Mouse (Mus musculus): Measurements from ENCODE around the gene Rps15. TPM values are rescaled to one million over a fixed set of nuclear protein-coding genes. Genes with fewer than 3 reads are reported as not detected.

The Rps15 gene
- polyA plus RNA-seq, 1 experiment from 2014 or later = 527 TPM

DNA sequence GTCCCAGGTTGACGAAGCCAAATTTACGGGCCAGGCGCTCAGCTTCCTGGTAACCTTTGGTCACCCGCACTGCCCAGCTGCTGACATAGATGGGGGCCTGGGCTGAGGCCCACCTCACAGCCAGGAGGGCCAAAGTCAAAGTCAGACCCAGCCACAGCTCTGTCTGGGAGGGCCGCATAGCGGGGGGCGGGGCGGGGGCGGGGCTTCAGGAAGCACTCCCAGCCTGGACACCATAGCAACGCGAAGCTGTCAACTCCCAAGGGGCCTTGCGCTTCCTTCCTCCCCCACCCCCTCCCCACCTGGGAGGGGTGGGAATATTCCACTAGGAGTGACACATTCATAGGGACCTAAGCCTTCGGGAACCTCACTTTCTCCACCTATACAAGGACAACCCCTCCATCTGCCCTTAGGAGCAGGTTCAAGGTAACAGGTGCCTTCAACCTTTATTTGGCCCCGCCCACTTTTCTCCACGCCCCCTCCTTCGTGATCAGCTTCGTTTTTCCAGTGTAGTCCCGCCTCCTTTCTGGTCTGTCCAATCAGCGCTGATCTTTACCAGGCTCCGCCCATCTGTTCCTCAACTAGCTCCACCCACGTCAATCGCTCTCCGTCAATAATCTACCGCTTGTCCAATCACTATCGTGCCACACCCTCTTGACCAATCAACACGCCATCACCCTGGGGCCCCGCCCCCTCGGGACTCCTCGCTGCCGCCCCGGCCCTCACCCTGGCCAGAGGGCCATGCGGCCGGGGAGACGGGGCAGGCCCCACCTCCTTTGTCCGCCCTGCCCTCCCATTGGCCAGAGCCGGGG, 37.2 kb downstream of the Rps15 start, which contains the start of the genes Pcsk4 and Reep6:
Gene Pcsk4, minus strand, starts transcription at position 226 of the 809 bp plus-strand sequence.
Gene Reep6, plus strand, starts transcription at position 681 of the 809 bp plus-strand sequence.
- Histone ChIP-seq H3K4me2 (ENCODE audit: low read length) (peak within 1 kb of the TSS; percentile 95), H3K4me1 (ENCODE audit: control insufficient read depth, insufficient read depth, low read depth, low read length) (peaks cover 8% of the 10 kb centered on the region), H3K9ac (ENCODE audit: low read depth, low read length) (peak within 1 kb of the TSS; percentile 66), H3K9me3 (ENCODE audit: control insufficient read depth, low read length) (no peaks in the 10 kb centered on the region), H3K36me3 (ENCODE audit: control insufficient read depth, insufficient read depth, low read length) (no peaks in the 10 kb centered on the region), H3K27ac (ENCODE audit: low read depth, low read length) (no peak within 1 kb of the TSS), H3K4me3 (ENCODE audit: low read length) (peak within 1 kb of the TSS; percentile 59), H3K27me3 (replicated peaks; ENCODE audit: control insufficient read depth, insufficient read depth, low read length) (no peaks in the 10 kb centered on the region)
- peak; percentile 95 for ATAC-seq
- 5% methylated on average over 36 of the region's 36 CpGs for WGBS

DNA sequence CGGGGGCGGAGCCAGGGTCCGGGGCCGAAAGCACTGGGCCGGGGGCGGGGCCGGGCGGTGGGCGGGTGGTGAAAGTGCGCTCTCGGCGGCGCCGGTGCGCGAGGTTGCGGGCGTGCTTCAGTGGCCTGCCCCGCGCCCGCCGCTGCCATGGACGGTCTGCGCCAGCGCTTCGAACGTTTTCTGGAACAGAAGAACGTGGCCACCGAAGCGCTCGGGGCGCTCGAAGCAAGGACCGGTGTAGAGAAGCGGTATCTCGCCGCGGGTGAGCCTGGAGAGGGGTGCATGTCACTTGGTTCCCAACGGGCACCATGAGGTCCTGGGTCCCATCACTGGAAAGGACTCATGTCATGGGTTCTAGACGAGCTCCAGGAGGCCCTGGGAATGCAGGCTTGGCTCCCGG, 37.8 kb downstream of the Rps15 start:
- peak overlapping the region; percentile 66 for H3K9ac ChIP-seq (ENCODE audit: low read depth, low read length)
- no peak overlapping the region for H3K27ac ChIP-seq (ENCODE audit: low read depth, low read length)
- peak overlapping the region; percentile 95 for H3K4me2 ChIP-seq (ENCODE audit: low read length)
- no peaks in the 10 kb centered on the region for H3K36me3 ChIP-seq (ENCODE audit: control insufficient read depth, insufficient read depth, low read length)
- WGBS = 3% methylated on average over 28 of the region's 41 CpGs
- no peaks in the 10 kb centered on the region for H3K27me3 ChIP-seq (replicated peaks; ENCODE audit: control insufficient read depth, insufficient read depth, low read length)
- H3K4me1 ChIP-seq (ENCODE audit: control insufficient read depth, insufficient read depth, low read depth, low read length) = peaks cover 8% of the 10 kb centered on the region
- H3K9me3 ChIP-seq (ENCODE audit: control insufficient read depth, low read length) = no peaks in the 10 kb centered on the region
- no peak for ATAC-seq
- peak overlapping the region; percentile 59 for H3K4me3 ChIP-seq (ENCODE audit: low read length)

DNA sequence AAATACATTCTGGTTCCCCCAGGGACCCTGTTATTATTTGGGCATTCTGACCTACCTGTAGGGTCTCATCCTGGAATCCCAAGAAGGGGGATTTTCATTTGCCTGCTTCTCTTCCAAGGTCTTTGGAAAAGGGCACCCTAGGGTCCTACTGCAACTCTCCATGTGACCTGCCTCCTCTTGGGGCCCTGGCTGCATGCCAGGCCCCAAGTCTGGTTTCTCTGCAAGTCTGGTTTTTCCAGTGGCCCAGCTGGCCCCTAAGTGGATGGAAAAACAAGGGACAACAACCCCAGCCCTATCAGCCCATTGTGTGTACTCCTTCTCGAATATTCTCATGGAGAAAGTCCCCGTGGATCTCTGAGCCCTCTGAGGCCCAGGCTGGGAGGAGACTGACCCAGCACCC, 38.6 kb downstream of the Rps15 start:
- Histone ChIP-seq H3K36me3 (ENCODE audit: control insufficient read depth, insufficient read depth, low read length) (no peaks in the 10 kb centered on the region), H3K27me3 (replicated peaks; ENCODE audit: control insufficient read depth, insufficient read depth, low read length) (no peaks in the 10 kb centered on the region), H3K4me1 (ENCODE audit: control insufficient read depth, insufficient read depth, low read depth, low read length) (peaks cover 8% of the 10 kb centered on the region), H3K4me3 (ENCODE audit: low read length) (no peak overlapping the region), H3K27ac (ENCODE audit: low read depth, low read length) (no peak overlapping the region), H3K4me2 (ENCODE audit: low read length) (peak overlapping the region; percentile 95; the same call in 1 of the 2 replicates), H3K9me3 (ENCODE audit: control insufficient read depth, low read length) (no peaks in the 10 kb centered on the region), H3K9ac (ENCODE audit: low read depth, low read length) (no peak overlapping the region)
- ATAC-seq = no peak
- 72% methylated on average over 2 of the region's 2 CpGs for WGBS

DNA sequence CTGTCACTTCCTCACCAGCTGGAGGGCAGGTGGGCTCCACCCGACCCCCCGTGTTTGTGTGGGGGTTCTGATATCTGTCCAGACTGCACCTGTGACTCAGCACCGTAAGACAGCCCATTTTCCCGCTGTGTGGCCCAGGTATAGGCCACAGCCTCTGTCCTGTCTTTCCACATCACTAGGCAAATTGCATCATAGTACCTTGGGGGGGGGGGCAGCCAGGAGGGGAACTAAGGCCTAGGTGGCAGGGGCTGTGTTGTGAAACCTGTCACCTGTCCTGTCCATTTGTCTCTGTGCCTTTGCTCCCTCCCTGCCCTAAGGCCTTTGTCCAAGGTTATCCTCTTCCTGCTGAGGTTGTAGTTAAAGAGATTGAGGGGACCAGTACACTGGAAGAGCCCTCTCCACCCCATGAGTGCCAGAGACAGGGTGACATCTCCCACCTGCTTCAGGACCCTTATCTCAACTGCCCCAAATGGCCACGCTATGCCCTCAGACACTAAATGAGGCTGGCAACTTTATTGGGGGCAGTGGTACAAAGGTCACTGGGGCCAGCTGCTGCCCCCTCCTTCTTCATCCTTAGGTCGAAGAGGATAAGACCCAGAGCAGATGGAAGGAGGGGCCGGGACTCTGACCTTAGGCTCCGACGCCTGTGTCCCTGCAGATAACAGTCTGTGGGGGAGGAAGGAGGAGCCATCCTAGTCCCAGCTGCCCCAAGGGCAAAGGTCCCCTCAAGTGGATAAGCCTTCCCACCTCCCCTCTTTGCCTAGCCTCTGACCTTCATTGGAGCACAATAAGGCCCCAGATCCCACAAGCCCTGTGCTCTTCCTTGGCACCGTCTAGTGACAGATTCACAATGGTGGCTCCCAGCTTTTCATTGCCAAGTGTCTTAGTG, 39.6 kb downstream of the Rps15 start:
- no peaks in the 10 kb centered on the region for H3K36me3 ChIP-seq (ENCODE audit: control insufficient read depth, insufficient read depth, low read length)
- no peak overlapping the region for H3K27ac ChIP-seq (ENCODE audit: low read depth, low read length)
- H3K9ac ChIP-seq (ENCODE audit: low read depth, low read length) = no peak overlapping the region
- WGBS = 72% methylated on average over 10 of the region's 10 CpGs
- H3K9me3 ChIP-seq (ENCODE audit: control insufficient read depth, low read length) = no peaks in the 10 kb centered on the region
- no peak overlapping the region for H3K4me3 ChIP-seq (ENCODE audit: low read length)
- no peak overlapping the region for H3K4me2 ChIP-seq (ENCODE audit: low read length)
- H3K27me3 ChIP-seq (replicated peaks; ENCODE audit: control insufficient read depth, insufficient read depth, low read length) = no peaks in the 10 kb centered on the region
- no peak for ATAC-seq
- peaks cover 8% of the 10 kb centered on the region for H3K4me1 ChIP-seq (ENCODE audit: control insufficient read depth, insufficient read depth, low read depth, low read length)

DNA sequence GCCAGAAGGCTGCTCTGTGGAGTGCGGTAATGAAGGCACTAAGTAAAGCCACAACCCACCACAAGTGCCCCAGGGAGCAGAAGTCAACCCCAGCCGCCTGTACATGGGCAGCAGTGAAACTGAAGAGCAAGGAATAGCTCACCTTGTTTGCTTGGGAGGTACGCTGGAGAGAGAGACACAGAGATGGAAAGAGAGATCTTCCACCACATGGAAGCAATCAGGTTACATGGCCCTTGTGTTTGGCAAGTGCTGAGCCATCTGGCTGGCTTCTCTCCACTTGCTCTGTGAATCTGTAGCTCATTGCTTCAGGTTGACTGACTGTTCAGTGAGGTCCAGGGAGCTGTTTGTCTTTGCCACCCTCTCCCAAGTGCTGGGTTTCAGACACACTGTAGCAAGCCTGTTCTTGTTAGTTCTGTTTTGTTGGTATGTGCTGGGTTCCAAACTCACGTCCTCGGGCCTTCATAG, 40.3 kb downstream of the Rps15 start:
- no peaks in the 10 kb centered on the region for H3K36me3 ChIP-seq (ENCODE audit: control insufficient read depth, insufficient read depth, low read length)
- no peaks in the 10 kb centered on the region for H3K27me3 ChIP-seq (replicated peaks; ENCODE audit: control insufficient read depth, insufficient read depth, low read length)
- peaks cover 8% of the 10 kb centered on the region for H3K4me1 ChIP-seq (ENCODE audit: control insufficient read depth, insufficient read depth, low read depth, low read length)
- H3K4me3 ChIP-seq (ENCODE audit: low read length) = no peak overlapping the region
- no peak overlapping the region for H3K4me2 ChIP-seq (ENCODE audit: low read length)
- WGBS = 75% methylated on average over 5 of the region's 5 CpGs
- no peak overlapping the region for H3K27ac ChIP-seq (ENCODE audit: low read depth, low read length)
- H3K9me3 ChIP-seq (ENCODE audit: control insufficient read depth, low read length) = no peaks in the 10 kb centered on the region
- no peak overlapping the region for H3K9ac ChIP-seq (ENCODE audit: low read depth, low read length)
- no peak for ATAC-seq

DNA sequence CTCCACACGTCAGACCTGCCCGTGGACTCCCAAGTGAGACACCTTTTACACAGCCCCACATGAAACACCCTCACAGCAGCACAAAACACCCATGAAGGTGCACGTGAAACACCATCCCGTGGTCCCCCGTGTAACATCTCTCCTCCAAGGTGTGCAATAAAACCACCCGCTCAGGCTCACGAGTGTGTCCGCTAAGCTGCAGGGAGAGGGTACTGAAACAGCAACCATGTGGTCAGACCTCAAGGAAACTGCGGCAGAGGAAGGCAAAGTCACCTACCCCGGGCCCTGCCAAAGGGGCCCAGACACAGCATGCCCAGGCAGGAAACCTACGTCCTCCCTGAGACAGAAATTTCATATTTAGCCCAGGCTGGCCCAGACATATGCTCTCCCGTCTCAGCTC, 44.0 kb downstream of the Rps15 start:
- peaks cover 9% of the 10 kb centered on the region for H3K27me3 ChIP-seq (replicated peaks; ENCODE audit: control insufficient read depth, insufficient read depth, low read length)
- WGBS = 89% methylated on average over 12 of the region's 12 CpGs
- H3K4me3 ChIP-seq (ENCODE audit: low read length) = no peak overlapping the region
- no peaks in the 10 kb centered on the region; the same call in 1 of the 2 replicates for H3K4me1 ChIP-seq (ENCODE audit: control insufficient read depth, insufficient read depth, low read depth, low read length)
- no peaks in the 10 kb centered on the region for H3K9me3 ChIP-seq (ENCODE audit: control insufficient read depth, low read length)
- H3K36me3 ChIP-seq (ENCODE audit: control insufficient read depth, insufficient read depth, low read length) = no peaks in the 10 kb centered on the region
- no peak overlapping the region for H3K4me2 ChIP-seq (ENCODE audit: low read length)
- no peak for ATAC-seq
- H3K27ac ChIP-seq (ENCODE audit: low read depth, low read length) = no peak overlapping the region
- no peak overlapping the region for H3K9ac ChIP-seq (ENCODE audit: low read depth, low read length)

DNA sequence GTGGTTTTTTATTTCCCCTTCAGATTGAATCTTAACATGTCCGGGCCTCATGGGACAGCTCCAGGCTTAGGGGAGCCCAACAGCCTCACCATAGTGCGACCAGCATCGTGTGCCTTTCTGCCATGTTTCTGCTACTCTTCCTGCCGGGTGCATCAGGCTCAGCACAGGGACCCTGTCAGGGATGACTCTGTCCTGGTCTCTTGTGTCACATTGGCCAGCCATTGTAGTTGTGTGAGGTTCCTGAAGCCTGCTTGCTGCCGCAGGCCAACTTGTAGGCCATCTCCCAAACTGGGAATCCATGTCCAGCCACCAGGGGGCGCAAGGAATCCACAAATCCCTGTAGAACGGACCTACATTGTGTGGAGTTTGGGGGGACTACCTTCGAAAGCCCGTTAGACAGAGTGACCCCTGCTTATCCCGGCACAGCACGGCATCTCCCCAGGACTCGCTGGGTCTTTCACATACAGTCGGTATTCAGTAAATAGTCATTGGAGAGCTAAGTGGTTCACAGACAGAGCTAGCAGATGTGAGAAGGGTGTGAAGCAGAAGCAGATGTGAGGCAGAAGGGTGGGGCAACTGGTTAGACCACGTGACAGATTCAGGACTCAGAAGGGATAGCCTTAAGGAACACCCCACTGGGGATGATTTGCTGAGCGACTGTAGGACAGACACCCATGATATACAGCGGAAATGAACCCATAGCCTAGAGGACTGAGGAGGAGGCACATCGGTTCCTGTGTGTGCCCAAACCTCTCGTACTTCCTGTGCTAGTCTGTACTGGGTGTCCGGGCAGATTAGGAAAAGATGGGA, 47.9 kb downstream of the Rps15 start:
- peak overlapping the region; percentile 27 for H3K4me2 ChIP-seq (ENCODE audit: low read length)
- H3K4me1 ChIP-seq (ENCODE audit: control insufficient read depth, insufficient read depth, low read depth, low read length) = peaks cover 20% of the 10 kb centered on the region
- H3K9ac ChIP-seq (ENCODE audit: low read depth, low read length) = no peak overlapping the region; the same call in 1 of the 2 replicates
- ATAC-seq = peak; percentile 34
- 22% methylated on average over 19 of the region's 19 CpGs for WGBS
- H3K27me3 ChIP-seq (replicated peaks; ENCODE audit: control insufficient read depth, insufficient read depth, low read length) = peaks cover 46% of the 10 kb centered on the region
- H3K9me3 ChIP-seq (ENCODE audit: control insufficient read depth, low read length) = no peaks in the 10 kb centered on the region
- H3K27ac ChIP-seq (ENCODE audit: low read depth, low read length) = no peak overlapping the region
- H3K4me3 ChIP-seq (ENCODE audit: low read length) = 0 out of 2 replicates have a peak overlapping the region, but pooled peaks have one; percentile 12
- H3K36me3 ChIP-seq (ENCODE audit: control insufficient read depth, insufficient read depth, low read length) = no peaks in the 10 kb centered on the region

DNA sequence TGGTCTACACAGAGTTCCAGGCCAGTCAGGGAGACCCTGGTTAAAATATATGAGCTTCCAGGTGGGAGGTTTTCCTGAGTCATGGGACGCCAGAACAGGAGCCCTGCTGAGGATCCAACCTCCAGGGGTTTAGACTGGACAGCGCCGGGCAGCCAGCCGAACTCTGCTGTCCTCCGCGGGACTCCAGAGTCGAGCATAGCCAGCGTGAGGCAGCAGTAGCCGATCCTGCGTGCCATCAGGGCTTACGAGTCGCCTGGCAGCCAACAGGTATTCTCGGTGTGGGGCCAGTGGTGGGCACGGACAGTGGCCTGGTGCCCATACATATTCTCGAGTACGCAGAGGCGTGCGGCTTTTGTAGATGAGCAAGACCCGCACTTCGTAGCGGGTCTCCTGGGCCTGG, 48.8 kb downstream of the Rps15 start:
- H3K4me3 ChIP-seq (ENCODE audit: low read length) = no peak overlapping the region
- ATAC-seq = no peak
- no peaks in the 10 kb centered on the region for H3K36me3 ChIP-seq (ENCODE audit: control insufficient read depth, insufficient read depth, low read length)
- peaks cover 20% of the 10 kb centered on the region for H3K4me1 ChIP-seq (ENCODE audit: control insufficient read depth, insufficient read depth, low read depth, low read length)
- no peak overlapping the region for H3K4me2 ChIP-seq (ENCODE audit: low read length)
- no peaks in the 10 kb centered on the region for H3K9me3 ChIP-seq (ENCODE audit: control insufficient read depth, low read length)
- 15% methylated on average over 21 of the region's 21 CpGs for WGBS
- H3K9ac ChIP-seq (ENCODE audit: low read depth, low read length) = no peak overlapping the region
- peaks cover 55% of the 10 kb centered on the region for H3K27me3 ChIP-seq (replicated peaks; ENCODE audit: control insufficient read depth, insufficient read depth, low read length)
- no peak overlapping the region for H3K27ac ChIP-seq (ENCODE audit: low read depth, low read length)

All from hindbrain, embryonic 16.5 days (tissue).